In the genomic region with DNA sequence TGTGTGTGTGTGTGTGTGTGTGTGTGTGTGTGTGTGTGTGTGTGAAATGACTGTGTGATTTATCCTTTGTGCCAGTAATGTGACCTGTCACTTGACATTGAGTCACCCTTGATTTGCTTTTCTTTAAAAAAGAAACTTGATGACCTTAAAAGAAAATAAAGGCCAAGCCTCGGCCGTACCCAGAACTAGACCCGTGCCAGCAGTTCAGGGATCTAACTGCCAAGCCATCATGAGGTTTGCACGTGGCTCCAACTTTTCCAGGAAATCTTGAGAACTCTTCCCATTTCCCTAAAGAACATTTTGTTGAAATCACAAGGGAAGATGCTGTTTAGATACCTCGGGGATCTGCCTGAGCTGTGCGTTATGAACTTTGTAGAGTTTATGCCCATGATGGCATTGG, we compare ENCODE assay signal across 23 mouse cellular contexts. TPM values are rescaled to one million over a fixed set of nuclear protein-coding genes. Genes with fewer than 3 reads are reported as not detected.
DNase-seq lines count a peak whose midpoint lies in the region; TF ChIP-seq lines count a peak whose summit lies in the region.
"Had no signal": no experiment of that assay in that cellular context is flagged by ENCODE, and none has a peak within 500 bp of the region (broad histone marks: within the 10 kb centered on the region; RNA-seq: fewer than 3 reads in every experiment).

No protein-coding gene starts in this region.

- no peak for TF ChIP-seq POLR2A in kidney, adult 2 months (IDR thresholded peaks at IDR 0.05; ENCODE audit: low read depth, low read length)

- 44% methylated on average over 6 of the region's 6 CpGs for WGBS in kidney, adult 2 months

- no peaks in the 10 kb centered on the region for H3K27me3 ChIP-seq in kidney, adult 2 months (replicated peaks; ENCODE audit: control insufficient read depth, insufficient read depth, low read length)
- H3K27me3 ChIP-seq: embryonic facial prominence, embryonic 12.5 days; embryonic facial prominence, embryonic 15.5 days; heart, embryonic 12.5 days; heart, embryonic 15.5 days; intestine, embryonic 15.5 days had no signal

- no peak for TF ChIP-seq CTCF in kidney, adult 2 months (conservative IDR thresholded peaks at IDR 0.05; ENCODE audit: insufficient read depth, insufficient read length, low read depth, low read length)

- H3K36me3 ChIP-seq in kidney, adult 2 months (ENCODE audit: control insufficient read depth, insufficient read depth, low read length), result no peaks in the 10 kb centered on the region
- H3K36me3 ChIP-seq: embryonic facial prominence, embryonic 12.5 days; embryonic facial prominence, embryonic 15.5 days; hindbrain, embryonic 10.5 days; hindbrain, embryonic 13.5 days; intestine, embryonic 15.5 days had no signal

- H3K27ac ChIP-seq in kidney, adult 2 months (ENCODE audit: insufficient read depth, low read depth, low read length), result peak overlapping the region; percentile 63; the same call in 1 of the 2 replicates
- H3K27ac ChIP-seq in brown adipose tissue, adult 24 weeks (replicated peaks; ENCODE audit: low read depth, low read length), result peak overlapping the region; percentile 97
- H3K27ac ChIP-seq: embryonic facial prominence, embryonic 12.5 days; embryonic facial prominence, embryonic 15.5 days; heart, embryonic 15.5 days; hindbrain, embryonic 10.5 days; hindbrain, embryonic 13.5 days; intestine, embryonic 15.5 days had no signal

- peak; percentile 53 for DNase-seq in adrenal gland, postnatal 14 days
- no peak for DNase-seq in adrenal gland, adult 18-20 months (ENCODE audit: low spot score in 2 of 2)
- DNase-seq in kidney, adult 2 months, result peak; percentile 46
- DNase-seq in kidney, postnatal 4 days, result no peak
- peak; percentile 60 for DNase-seq in adipocyte (ENCODE audit: low spot score)
- DNase-seq: cerebellum, adult 11 months; cerebellum, adult 2 months; cerebellum, adult 9-11 months; cerebellum, postnatal 25 days; forebrain, postnatal 0 days; gastrocnemius, postnatal 10 days; gastrocnemius, postnatal 36 days; heart, postnatal 10 days; heart, postnatal 36 days; kidney, adult 11 months had no signal

- H3K4me3 ChIP-seq in kidney, adult 2 months (ENCODE audit: insufficient read depth, low read depth, low read length), result no peak overlapping the region
- no peak overlapping the region for H3K4me3 ChIP-seq in brown adipose tissue, adult 24 weeks (ENCODE audit: insufficient read depth, low read depth, low read length)
- H3K4me3 ChIP-seq: embryonic facial prominence, embryonic 12.5 days; embryonic facial prominence, embryonic 15.5 days; heart, embryonic 12.5 days; heart, embryonic 15.5 days; hindbrain, embryonic 10.5 days; hindbrain, embryonic 13.5 days; intestine, embryonic 15.5 days had no signal

- peaks cover 7% of the 10 kb centered on the region; the same call in 1 of the 2 replicates for H3K4me1 ChIP-seq in kidney, adult 2 months (ENCODE audit: control insufficient read depth, insufficient read depth, low read length)
- peaks cover 16% of the 10 kb centered on the region for H3K4me1 ChIP-seq in brown adipose tissue, adult 24 weeks (ENCODE audit: control insufficient read depth, insufficient read depth, insufficient read length, low read length)
- H3K4me1 ChIP-seq: embryonic facial prominence, embryonic 12.5 days; hindbrain, embryonic 13.5 days; intestine, embryonic 15.5 days had no signal

RNA-seq across cellular contexts. Expression of a gene that starts 15.1 kb away (rescaled TPM):
- total RNA-seq in adrenal gland, postnatal 14 days (2021), result 121 and 148 TPM in 2 replicates
- total RNA-seq in adrenal gland, adult 18-20 months (2021), result 100 to 1,000 TPM; 130 to 232 TPM
- polyA plus RNA-seq in kidney, adult 2 months (2012; rRNA removed), result 34.5 and 36.6 TPM in 2 replicates
- polyA plus RNA-seq in brown adipose tissue, adult 24 weeks (2012; ENCODE audit: insufficient read depth, insufficient read length, missing spikeins), result 235 and 250 TPM in 2 replicates

RNA-seq across cellular contexts. Expression of a gene that starts 31.2 kb away (rescaled TPM):
- 11.7 and 11.9 TPM in 2 replicates for total RNA-seq in adrenal gland, postnatal 14 days (2021)
- 1 to 10 TPM; 2.8 to 4.1 TPM for total RNA-seq in adrenal gland, adult 18-20 months (2021)
- polyA plus RNA-seq in kidney, adult 2 months (2012; rRNA removed), result 2.6 and 3.7 TPM in 2 replicates
- polyA plus RNA-seq in brown adipose tissue, adult 24 weeks (2012; ENCODE audit: insufficient read depth, insufficient read length, missing spikeins), result 4.4 and 5.2 TPM in 2 replicates

RNA-seq across cellular contexts. Expression of a gene that starts 33.4 kb away (rescaled TPM):
- total RNA-seq in adrenal gland, postnatal 14 days (2021), result 9.9 and 10.3 TPM in 2 replicates
- 1 to 10 TPM; 6.3 to 8.1 TPM for total RNA-seq in adrenal gland, adult 18-20 months (2021)
- polyA plus RNA-seq in kidney, adult 2 months (2012; rRNA removed), result 8.4 and 9.6 TPM in 2 replicates
- 4.3 and 5.6 TPM in 2 replicates for polyA plus RNA-seq in brown adipose tissue, adult 24 weeks (2012; ENCODE audit: insufficient read depth, insufficient read length, missing spikeins)

Comparison
In these comparisons a context has a peak if more than half of its experiments do, and no peak if none do; other contexts are left out.
1. DNase-seq: peak in adrenal gland, postnatal 14 days (single experiment), kidney, adult 2 months (single experiment) and adipocyte (single experiment); none in adrenal gland, adult 18-20 months (0 of 2) and kidney, postnatal 4 days (0 of 2).